Mouse (Mus musculus) frontal cortex, adult 2 months (tissue): ENCODE results near the gene Cav2. TPM values are rescaled to one million over a fixed set of nuclear protein-coding genes. Genes with fewer than 3 reads are reported as not detected.

ENCODE experiments used
- DNase-seq, 2 experiments: peaks; one replicate each; pipeline ENCODE4 v3.0.0; 2022; ENCODE audit warnings: low spot score in 1 of 2; ENCODE audit errors: extremely low spot score in 1 of 2
- polyA plus RNA-seq: library from polyadenylated mRNA; depleted of rRNA; stranded (reverse); fragments of >200 nt; gene quantifications from 2 replicates; pipeline ENCODE4 v1.2.3, GENCODE M21; 2012; rRNA removed

The Cav2 gene
- polyA plus RNA-seq: 22.5 and 29.9 TPM in 2 replicates

DNA sequence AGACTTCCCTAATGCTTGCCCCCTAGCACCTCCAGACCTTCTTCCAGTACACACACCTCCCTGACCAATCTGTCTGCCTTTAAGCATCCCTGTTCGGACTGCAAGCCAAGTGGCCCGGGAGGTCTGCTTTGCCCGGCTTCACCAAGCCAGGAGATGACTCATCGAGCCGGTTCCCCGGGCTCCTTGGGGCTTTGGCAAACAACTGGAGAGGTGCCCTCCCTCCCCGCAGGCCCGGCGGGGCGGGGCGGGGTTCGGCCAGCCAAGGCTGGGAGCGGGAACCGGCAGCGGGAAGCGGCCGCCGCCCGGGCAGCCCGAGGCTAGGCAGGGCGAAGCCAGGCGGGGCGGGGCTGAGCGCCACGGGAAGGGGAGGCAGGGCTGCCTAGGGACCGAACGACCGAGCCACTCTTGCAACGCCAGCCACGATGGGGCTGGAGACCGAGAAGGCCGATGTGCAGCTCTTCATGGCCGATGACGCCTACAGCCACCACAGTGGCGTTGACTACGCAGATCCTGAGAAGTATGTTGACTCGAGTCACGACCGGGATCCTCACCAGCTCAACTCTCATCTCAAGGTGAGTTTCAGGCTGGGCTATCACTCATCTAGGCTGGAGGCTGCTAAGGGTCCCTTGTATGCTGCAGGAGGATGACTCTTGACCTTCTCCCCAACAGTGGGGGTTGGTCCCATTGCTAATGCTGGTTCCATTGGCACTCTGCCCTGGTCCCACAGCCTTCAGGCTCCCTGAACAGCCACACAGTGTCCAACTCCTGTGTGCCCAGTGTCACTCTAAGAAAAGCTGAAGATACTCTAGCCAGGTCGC, at the start of gene Cav2:
Gene Cav2, plus strand, starts transcription at position 247 of the 818 bp plus-strand sequence.
- DNase-seq: peak; percentile 18 to 50

DNA sequence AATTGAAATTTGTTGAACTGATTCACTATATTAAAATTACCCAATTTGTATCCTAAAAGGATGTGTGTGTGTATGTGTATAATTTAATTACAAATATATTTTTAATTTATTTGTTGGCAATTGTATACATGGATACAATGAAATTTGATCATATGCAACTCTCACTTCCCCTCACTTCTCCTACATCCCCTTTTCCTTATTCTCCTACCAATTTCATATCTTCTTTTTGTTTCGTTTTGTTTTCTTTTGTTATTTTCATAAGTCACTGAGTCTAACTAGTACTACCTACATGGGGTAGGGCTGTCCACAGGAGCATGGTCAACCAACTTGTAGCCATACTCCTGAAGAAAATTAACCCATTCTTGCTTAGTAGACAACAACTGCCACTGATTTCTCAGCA, 41.3 kb upstream of the Cav2 start:
- no peak for DNase-seq

GRCm38 (mm10) chr6:17241013-17241412, 40.0 kb upstream of the Cav2 start:
- DNase-seq: no peak

- peak in 1 of 2 experiments; percentile 27 for DNase-seq
Observed at GRCm38 (mm10) chr6:17246959-17247358, 34.0 kb upstream of the Cav2 start.

DNA sequence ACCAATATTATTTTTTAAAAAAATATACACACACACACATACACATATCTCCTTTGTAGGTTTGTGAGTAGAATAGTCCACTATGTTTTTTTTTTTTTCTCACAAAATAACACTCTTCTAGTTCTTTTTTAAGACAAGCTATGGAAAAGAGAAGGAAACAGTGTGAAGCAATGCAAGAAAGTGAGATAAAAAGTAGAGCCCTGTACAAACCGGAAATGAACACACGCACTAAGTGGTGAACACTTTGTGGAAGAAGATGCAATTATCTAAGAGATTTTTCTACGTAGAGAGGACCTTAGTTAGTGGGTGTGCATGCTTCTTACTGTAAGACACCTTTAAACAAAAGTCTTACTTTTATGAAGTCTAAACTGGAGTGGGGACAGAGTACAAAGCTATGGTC, 33.3 kb upstream of the Cav2 start:
- no peak for DNase-seq

DNA sequence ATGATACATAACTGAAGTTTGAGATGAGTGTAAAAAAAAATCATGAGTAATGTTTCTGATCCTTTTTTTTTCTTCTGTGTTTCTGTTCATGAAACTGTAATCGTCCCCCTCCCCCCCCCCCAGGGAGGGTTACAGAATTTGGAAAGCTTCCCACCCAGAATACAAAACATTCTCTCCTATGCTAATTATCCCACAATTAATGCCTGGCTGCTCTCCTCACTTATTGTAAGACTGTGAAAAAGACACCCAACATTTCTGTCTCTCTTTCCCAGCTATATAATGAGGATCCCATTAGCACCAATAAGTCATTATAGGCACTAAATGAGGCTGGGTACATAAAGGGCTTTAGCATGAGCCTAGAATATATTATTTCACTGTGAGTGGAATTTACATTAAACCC, 32.7 kb upstream of the Cav2 start:
- no peak for DNase-seq

DNA sequence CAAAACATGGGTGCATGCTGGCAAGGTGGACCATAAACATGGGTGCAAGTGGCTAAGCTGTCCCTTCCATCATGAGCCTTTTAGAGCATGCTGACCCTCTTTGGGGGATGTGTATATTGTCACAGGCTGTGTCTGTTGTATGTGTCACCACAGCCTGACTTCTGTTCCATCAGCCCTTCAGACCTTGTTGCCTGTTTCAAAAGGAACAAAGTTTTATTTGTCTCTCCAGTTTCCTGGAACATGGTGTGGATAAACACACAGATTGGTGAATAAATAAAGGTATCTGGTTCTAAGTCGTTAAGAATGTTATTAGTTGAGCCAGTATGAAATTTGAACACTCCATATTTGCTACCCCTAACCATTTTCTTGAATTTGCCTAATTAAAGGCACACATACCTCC, 29.0 kb upstream of the Cav2 start:
- no peak for DNase-seq

- DNase-seq: no peak
Observed at GRCm38 (mm10) chr6:17258142-17258541, 22.8 kb upstream of the Cav2 start.

GRCm38 (mm10) chr6:17258911-17259310, 22.1 kb upstream of the Cav2 start:
- no peak for DNase-seq

- DNase-seq: no peak
Observed at GRCm38 (mm10) chr6:17262786-17263185, 18.2 kb upstream of the Cav2 start.

DNA sequence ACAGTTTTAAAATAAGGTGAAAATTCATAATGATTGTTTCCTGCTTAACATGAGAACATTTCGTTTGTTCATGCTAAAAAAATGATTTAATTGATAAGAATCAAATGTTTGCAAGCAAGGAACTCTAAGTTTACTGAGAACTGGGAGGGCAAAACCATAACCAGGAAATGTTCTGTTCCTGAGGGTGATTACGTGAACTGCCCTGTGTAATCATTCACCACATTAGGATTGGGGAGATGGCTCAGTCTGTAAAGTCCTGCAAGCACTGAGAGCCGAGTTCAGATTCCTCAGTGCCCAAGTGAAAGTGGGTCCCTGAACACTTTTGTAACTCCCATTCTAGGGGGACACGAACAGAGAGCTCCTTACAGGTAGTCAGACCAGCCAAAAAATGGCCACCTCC, 15.9 kb upstream of the Cav2 start:
- no peak for DNase-seq

- DNase-seq: no peak
Observed at GRCm38 (mm10) chr6:17266466-17266865, 14.5 kb upstream of the Cav2 start.

- no peak for DNase-seq
Observed at GRCm38 (mm10) chr6:17278366-17278765, 2.6 kb upstream of the Cav2 start.

DNA sequence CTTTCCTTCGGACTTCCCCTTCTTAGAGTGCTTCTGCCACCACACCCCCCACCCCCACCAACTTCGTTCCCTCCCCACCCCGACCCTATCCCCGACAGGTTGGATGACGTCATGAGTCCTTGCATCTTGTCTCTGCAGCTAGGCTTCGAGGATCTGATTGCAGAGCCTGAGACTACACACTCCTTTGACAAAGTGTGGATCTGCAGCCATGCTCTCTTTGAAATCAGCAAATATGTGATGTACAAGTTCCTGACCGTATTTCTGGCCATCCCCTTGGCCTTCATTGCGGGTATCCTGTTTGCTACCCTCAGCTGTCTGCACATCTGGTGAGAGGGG, 740 bp downstream of the Cav2 start:
- no peak for DNase-seq

- peak in 1 of 2 experiments; percentile 2 for DNase-seq
Observed at GRCm38 (mm10) chr6:17282159-17282558, 1.2 kb downstream of the Cav2 start.

GRCm38 (mm10) chr6:17283834-17284233, 2.8 kb downstream of the Cav2 start:
- DNase-seq: no peak

GRCm38 (mm10) chr6:17286381-17286780, 5.4 kb downstream of the Cav2 start:
- DNase-seq: no peak

DNA sequence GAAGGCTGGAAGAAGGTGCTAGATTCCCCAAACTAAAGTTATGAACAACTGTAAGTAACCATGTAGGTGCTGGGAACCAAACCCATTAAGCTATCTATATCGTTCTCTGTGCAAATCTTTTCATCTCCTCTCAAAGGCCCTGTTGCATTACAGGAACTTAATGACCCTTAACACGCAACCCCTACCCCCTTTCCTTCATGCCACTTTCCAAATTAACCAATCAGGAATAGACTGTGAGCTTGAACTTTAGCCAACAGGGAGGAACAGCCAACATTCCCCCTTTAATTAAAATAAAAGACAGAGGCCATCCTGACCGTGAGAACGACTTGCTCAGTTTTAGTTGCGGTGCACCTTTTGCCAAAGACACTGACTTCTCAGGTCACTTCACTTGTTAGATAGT, 14.1 kb downstream of the Cav2 start:
- no peak for DNase-seq

DNA sequence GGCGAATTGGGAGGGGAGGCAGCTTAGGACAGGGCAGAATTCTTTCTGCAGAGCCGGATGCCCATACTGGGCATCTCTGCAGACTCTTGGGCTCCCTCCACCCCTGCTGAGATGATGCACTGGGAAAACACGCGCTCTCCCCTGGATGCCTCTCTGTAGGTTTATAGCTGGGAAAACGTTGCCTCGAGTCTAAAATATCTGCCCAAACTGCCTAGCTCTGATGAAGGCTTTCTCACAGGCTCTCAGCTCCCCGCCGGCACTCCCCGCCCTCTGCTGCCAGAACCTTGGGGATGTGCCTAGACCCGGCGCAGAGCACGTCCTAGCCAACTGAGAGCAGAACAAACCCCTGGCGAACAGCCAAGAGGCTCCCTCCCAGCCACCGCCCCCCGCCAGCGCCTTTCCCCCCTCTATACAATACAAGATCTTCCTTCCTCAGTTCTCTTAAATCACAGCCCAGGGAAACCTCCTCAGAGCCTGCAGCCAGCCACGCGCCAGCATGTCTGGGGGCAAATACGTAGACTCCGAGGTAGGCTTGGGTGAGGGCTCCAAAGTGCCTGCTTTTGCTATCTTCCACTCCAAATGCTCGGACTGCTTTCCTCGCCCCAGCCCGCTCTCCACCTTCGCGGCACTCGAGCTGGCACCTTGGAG, 25.1 kb downstream of the Cav2 start, which contains the start of gene Cav1:
Gene Cav1, plus strand, starts transcription at position 382 of the 648 bp plus-strand sequence.
- peak; percentile 56 to 69 for DNase-seq

GRCm38 (mm10) chr6:17306602-17307325, 25.8 kb downstream of the Cav2 start:
- no peak for DNase-seq

DNA sequence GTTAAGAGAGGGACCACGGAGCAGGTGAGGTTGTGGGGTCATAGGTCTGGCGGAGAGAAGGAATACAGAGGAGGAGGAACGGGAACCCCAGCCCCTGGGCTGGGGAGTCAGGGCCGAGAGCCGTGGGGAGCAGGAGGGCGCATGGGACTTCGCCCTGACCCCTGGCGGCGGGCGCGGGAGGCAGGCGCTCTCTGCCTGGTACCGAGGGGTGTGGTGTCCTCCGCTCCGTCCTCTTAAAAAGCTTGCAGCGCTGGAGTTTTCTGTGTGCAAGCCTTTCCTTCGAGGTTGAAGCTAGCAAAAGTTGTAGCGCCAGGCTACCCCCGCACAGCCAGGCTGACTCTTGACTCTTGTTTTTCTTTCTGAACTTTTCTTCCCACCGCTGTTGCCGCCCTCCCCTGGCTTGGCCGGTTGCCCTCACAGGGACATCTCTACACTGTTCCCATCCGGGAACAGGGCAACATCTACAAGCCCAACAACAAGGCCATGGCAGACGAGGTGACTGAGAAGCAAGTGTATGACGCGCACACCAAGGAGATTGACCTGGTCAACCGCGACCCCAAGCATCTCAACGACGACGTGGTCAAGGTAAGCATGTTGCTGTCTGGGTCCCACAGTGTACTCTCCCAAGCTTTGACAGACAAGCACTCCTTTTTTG, 26.6 kb downstream of the Cav2 start:
- peak in 1 of 2 experiments; percentile 51 for DNase-seq
